Mouse (Mus musculus): Measurements from ENCODE around the gene Tkt. TPM values are rescaled to one million over a fixed set of nuclear protein-coding genes. Genes with fewer than 3 reads are reported as not detected.

Gene Tkt
- polyA plus RNA-seq, 1 experiment = 269 TPM

DNA sequence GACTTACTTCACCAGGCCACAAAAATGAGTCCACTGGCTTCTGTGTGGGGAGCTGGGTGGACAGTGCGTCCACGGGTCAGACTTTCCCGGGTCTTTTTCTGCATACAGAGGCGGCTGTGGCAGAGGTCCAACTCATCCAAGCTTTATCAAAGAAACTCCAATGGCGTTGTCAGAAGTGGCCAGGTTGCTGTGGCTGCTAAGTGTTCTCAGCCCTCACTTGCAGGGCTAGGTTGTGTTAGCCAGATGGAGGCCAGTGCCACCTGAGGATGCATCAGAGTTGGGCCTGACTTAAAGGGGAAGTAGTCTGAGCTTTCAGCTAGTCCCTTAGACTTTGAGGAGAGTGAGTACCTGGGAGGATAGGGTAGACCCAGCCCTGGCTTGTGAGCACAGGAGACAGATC is 3.4 kb downstream of the Tkt start:
- TF ChIP-seq POLR2A (IDR thresholded peaks at IDR 0.05; ENCODE audit: control insufficient read depth, extremely low read depth, insufficient read depth, low read length, poor library complexity) = no peak
- no peak for TF ChIP-seq CTCF (IDR thresholded peaks at IDR 0.05; ENCODE audit: borderline replicate concordance, control insufficient read depth, extremely low read depth, insufficient read depth, low read length, poor library complexity)
- Histone ChIP-seq H3K36me3 (ENCODE audit: control insufficient read depth, insufficient read depth, low read length) (no peaks in the 10 kb centered on the region), H3K4me1 (replicated peaks; ENCODE audit: control insufficient read depth, insufficient read depth, low read length) (peaks cover 23% of the 10 kb centered on the region), H3K4me3 (ENCODE audit: control insufficient read depth, insufficient read depth, low read length) (no peak overlapping the region), H3K27ac (ENCODE audit: control insufficient read depth, insufficient read depth, low read length) (no peak overlapping the region), H3K27me3 (ENCODE audit: control insufficient read depth, insufficient read depth, low read length) (no peaks in the 10 kb centered on the region)
- DNase-seq = no peak
- WGBS = 78% methylated on average over 5 of the region's 5 CpGs

DNA sequence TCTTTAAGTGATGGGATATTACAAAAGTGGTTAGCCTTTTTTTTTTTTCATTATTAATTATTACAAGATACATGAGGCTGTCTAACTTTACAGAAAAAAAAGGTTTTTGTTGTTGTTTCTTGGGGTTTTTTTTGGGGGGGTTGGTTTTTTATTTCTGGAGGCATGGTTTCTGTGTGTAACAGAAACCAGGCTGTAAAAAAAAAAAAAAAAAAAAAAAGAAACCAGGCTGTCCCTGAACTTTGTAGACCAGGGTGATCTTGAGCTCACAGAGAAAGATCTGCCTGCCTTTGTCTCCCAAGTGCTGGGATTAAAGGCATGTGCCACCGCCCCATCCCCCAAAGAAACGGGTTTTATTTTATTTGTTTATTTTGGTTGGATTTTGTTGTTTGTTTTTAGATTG is 3.8 kb downstream of the Tkt start:
- no peak for TF ChIP-seq POLR2A (IDR thresholded peaks at IDR 0.05; ENCODE audit: control insufficient read depth, extremely low read depth, insufficient read depth, low read length, poor library complexity)
- TF ChIP-seq CTCF (IDR thresholded peaks at IDR 0.05; ENCODE audit: borderline replicate concordance, control insufficient read depth, extremely low read depth, insufficient read depth, low read length, poor library complexity) = no peak
- H3K4me1 ChIP-seq (replicated peaks; ENCODE audit: control insufficient read depth, insufficient read depth, low read length) = peaks cover 23% of the 10 kb centered on the region
- no peaks in the 10 kb centered on the region for H3K36me3 ChIP-seq (ENCODE audit: control insufficient read depth, insufficient read depth, low read length)
- no peaks in the 10 kb centered on the region for H3K27me3 ChIP-seq (ENCODE audit: control insufficient read depth, insufficient read depth, low read length)
- 95% methylated on average over 2 of the region's 2 CpGs for WGBS
- DNase-seq = no peak
- no peak overlapping the region for H3K27ac ChIP-seq (ENCODE audit: control insufficient read depth, insufficient read depth, low read length)
- H3K4me3 ChIP-seq (ENCODE audit: control insufficient read depth, insufficient read depth, low read length) = no peak overlapping the region

DNA sequence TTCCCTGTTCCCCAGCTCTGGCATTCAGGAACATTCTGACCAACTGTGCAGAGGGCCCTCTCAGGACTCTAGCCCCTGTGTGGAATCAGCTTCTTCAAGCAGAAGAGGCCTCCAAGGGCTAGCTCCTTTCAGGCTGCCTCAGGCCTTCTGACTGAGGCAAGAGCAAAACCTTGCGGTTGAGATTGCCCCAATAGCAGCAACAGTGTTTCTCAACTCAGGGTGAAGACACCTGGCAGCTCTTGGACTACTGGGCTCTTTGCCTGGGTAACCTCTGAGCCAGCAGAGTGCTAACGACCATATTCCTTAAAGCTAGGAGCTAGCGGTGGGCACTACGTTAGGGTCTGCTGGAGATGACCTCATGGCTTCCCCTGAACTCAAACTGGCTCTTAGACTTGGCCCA is 5.0 kb downstream of the Tkt start:
- no peak for DNase-seq
- no peak overlapping the region for H3K4me3 ChIP-seq (ENCODE audit: control insufficient read depth, insufficient read depth, low read length)
- WGBS = 92% methylated on average over 4 of the region's 4 CpGs
- peaks cover 18% of the 10 kb centered on the region for H3K4me1 ChIP-seq (replicated peaks; ENCODE audit: control insufficient read depth, insufficient read depth, low read length)
- no peak for TF ChIP-seq POLR2A (IDR thresholded peaks at IDR 0.05; ENCODE audit: control insufficient read depth, extremely low read depth, insufficient read depth, low read length, poor library complexity)
- no peak for TF ChIP-seq CTCF (IDR thresholded peaks at IDR 0.05; ENCODE audit: borderline replicate concordance, control insufficient read depth, extremely low read depth, insufficient read depth, low read length, poor library complexity)
- no peaks in the 10 kb centered on the region for H3K27me3 ChIP-seq (ENCODE audit: control insufficient read depth, insufficient read depth, low read length)
- H3K27ac ChIP-seq (ENCODE audit: control insufficient read depth, insufficient read depth, low read length) = no peak overlapping the region
- H3K36me3 ChIP-seq (ENCODE audit: control insufficient read depth, insufficient read depth, low read length) = no peaks in the 10 kb centered on the region

DNA sequence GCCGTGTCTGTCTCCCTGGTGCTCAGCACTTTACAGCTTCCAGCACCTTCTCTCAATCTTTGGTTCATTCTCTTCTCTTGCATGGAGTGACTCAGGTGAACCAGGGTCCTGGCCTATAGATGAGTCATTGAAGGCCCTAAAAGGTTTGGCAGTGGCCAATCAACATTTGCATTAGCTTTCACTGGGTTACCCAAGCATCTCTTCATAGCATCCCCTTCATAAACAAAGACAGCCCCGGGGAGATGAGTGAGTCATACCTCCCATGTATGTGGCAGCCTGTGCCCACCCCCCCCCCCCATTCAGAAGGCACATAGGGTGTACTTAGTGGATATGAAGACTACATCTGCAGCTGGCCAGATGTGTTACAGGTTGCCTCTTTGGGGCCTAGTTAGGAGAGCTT is 8.5 kb downstream of the Tkt start:
- no peak overlapping the region for H3K27ac ChIP-seq (ENCODE audit: control insufficient read depth, insufficient read depth, low read length)
- DNase-seq = no peak
- H3K4me1 ChIP-seq (replicated peaks; ENCODE audit: control insufficient read depth, insufficient read depth, low read length) = peaks cover under 1% of the 10 kb centered on the region
- WGBS = 82% methylated on average over 2 of the region's 2 CpGs
- TF ChIP-seq POLR2A (IDR thresholded peaks at IDR 0.05; ENCODE audit: control insufficient read depth, extremely low read depth, insufficient read depth, low read length, poor library complexity) = no peak
- no peak for TF ChIP-seq CTCF (IDR thresholded peaks at IDR 0.05; ENCODE audit: borderline replicate concordance, control insufficient read depth, extremely low read depth, insufficient read depth, low read length, poor library complexity)
- H3K36me3 ChIP-seq (ENCODE audit: control insufficient read depth, insufficient read depth, low read length) = peaks cover 27% of the 10 kb centered on the region
- H3K4me3 ChIP-seq (ENCODE audit: control insufficient read depth, insufficient read depth, low read length) = no peak overlapping the region
- no peaks in the 10 kb centered on the region for H3K27me3 ChIP-seq (ENCODE audit: control insufficient read depth, insufficient read depth, low read length)

DNA sequence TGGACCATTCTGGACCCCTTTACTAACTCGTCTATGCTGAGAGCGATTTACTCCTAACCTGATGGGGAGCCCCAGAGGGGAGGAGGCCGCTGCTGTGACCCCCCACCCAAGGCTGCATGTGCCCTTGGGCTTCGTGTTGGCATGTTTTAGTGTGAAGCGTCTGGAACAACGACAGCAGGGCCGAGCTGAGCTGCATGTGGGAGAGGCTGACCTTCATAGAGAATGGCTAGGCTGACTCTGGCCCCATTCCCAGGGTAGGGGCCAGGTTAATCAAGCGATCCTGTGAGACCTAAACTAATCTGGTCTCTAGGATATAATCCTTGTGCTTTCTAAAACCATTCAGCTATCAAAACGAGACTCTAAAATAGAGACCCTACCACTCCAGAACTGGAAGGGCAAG is 9.6 kb downstream of the Tkt start:
- WGBS = 93% methylated on average over 9 of the region's 9 CpGs
- Histone ChIP-seq H3K36me3 (ENCODE audit: control insufficient read depth, insufficient read depth, low read length) (peaks cover 29% of the 10 kb centered on the region), H3K27ac (ENCODE audit: control insufficient read depth, insufficient read depth, low read length) (no peak overlapping the region), H3K4me1 (replicated peaks; ENCODE audit: control insufficient read depth, insufficient read depth, low read length) (no peaks in the 10 kb centered on the region), H3K27me3 (ENCODE audit: control insufficient read depth, insufficient read depth, low read length) (no peaks in the 10 kb centered on the region), H3K4me3 (ENCODE audit: control insufficient read depth, insufficient read depth, low read length) (no peak overlapping the region)
- TF ChIP-seq POLR2A (IDR thresholded peaks at IDR 0.05; ENCODE audit: control insufficient read depth, extremely low read depth, insufficient read depth, low read length, poor library complexity) = no peak
- no peak for TF ChIP-seq CTCF (IDR thresholded peaks at IDR 0.05; ENCODE audit: borderline replicate concordance, control insufficient read depth, extremely low read depth, insufficient read depth, low read length, poor library complexity)
- no peak for DNase-seq

DNA sequence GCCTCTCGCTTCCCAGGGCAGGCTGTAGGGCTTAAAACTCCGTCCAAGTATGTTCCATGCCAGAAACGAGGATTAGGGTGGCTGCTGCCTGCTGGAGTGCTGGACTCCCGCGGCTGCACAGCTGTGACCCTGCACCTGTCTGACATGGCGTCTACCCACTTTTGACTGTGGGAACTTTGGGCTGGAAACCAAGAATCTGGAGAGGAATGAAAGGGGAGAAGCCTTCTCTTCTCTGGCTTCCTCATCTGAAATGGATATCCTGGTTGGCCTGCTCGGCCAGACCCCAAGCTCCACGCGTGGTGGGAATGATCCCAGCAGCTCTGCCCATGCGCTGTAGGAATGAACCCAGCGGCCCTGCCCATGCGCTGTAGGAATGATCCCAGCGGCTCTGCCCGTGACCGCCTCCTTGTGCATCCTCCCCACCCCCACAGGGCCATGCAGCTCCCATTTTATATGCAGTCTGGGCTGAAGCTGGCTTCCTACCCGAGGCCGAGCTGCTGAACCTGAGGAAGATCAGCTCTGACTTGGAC is 11.2 kb downstream of the Tkt start:
- TF ChIP-seq POLR2A (IDR thresholded peaks at IDR 0.05; ENCODE audit: control insufficient read depth, extremely low read depth, insufficient read depth, low read length, poor library complexity) (no peak), CTCF (IDR thresholded peaks at IDR 0.05; ENCODE audit: borderline replicate concordance, control insufficient read depth, extremely low read depth, insufficient read depth, low read length, poor library complexity) (no peak)
- no peak for DNase-seq
- H3K27me3 ChIP-seq (ENCODE audit: control insufficient read depth, insufficient read depth, low read length) = no peaks in the 10 kb centered on the region
- no peak overlapping the region for H3K27ac ChIP-seq (ENCODE audit: control insufficient read depth, insufficient read depth, low read length)
- H3K36me3 ChIP-seq (ENCODE audit: control insufficient read depth, insufficient read depth, low read length) = peaks cover 29% of the 10 kb centered on the region
- 94% methylated on average over 17 of the region's 17 CpGs for WGBS
- H3K4me3 ChIP-seq (ENCODE audit: control insufficient read depth, insufficient read depth, low read length) = no peak overlapping the region
- no peaks in the 10 kb centered on the region for H3K4me1 ChIP-seq (replicated peaks; ENCODE audit: control insufficient read depth, insufficient read depth, low read length)

DNA sequence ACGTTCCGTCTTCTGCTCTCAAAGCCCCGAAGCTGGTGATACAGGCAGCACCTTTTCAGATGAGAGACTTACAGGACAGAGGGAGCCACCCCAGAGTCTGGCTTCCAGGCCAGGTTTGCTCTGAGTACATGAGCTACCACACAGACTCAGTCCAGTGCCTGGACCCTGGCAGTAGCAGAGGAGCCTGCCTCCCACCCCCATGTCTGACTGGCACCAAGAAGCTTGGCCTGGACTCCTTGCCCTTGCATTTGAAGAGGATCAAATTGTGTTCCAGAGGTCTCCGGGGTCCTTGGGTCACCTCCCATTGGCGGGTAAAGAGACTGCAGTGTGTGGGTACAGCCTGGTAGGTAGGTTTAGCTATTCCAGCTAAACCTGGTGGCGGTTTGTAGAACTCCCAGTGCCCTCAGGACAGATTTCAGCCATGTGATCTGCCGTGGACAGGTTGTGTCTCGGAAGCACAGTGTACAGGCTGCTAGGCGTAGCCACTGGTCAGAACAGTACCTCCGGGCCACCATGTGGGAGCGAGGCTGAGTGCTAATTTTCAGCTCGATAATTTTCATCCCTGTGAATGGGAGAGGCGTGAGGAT is 12.7 kb downstream of the Tkt start:
- DNase-seq = no peak
- H3K27me3 ChIP-seq (ENCODE audit: control insufficient read depth, insufficient read depth, low read length) = no peaks in the 10 kb centered on the region
- no peaks in the 10 kb centered on the region for H3K4me1 ChIP-seq (replicated peaks; ENCODE audit: control insufficient read depth, insufficient read depth, low read length)
- peaks cover 36% of the 10 kb centered on the region for H3K36me3 ChIP-seq (ENCODE audit: control insufficient read depth, insufficient read depth, low read length)
- H3K27ac ChIP-seq (ENCODE audit: control insufficient read depth, insufficient read depth, low read length) = no peak overlapping the region
- TF ChIP-seq POLR2A (IDR thresholded peaks at IDR 0.05; ENCODE audit: control insufficient read depth, extremely low read depth, insufficient read depth, low read length, poor library complexity) (no peak), CTCF (IDR thresholded peaks at IDR 0.05; ENCODE audit: borderline replicate concordance, control insufficient read depth, extremely low read depth, insufficient read depth, low read length, poor library complexity) (no peak)
- H3K4me3 ChIP-seq (ENCODE audit: control insufficient read depth, insufficient read depth, low read length) = no peak overlapping the region
- 96% methylated on average over 13 of the region's 13 CpGs for WGBS

Data from thymus, adult 2 months (tissue).